12 mouse cellular contexts compared by ENCODE assay signal in genomic region chr4:102871274-102871673, GRCm38 (mm10).
"Had no signal": no experiment of that assay in that cellular context is flagged by ENCODE, and none has a peak within 500 bp of the region (broad histone marks: within the 10 kb centered on the region; RNA-seq: fewer than 3 reads in every experiment).

No protein-coding gene starts in this region.

- H3K27me3 ChIP-seq: limb, embryonic 13.5 days; neural tube, embryonic 15.5 days had no signal

- H3K4me1 ChIP-seq: limb, embryonic 13.5 days; neural tube, embryonic 15.5 days had no signal

- H3K4me2 ChIP-seq: limb, embryonic 13.5 days; neural tube, embryonic 15.5 days had no signal

- H3K9ac ChIP-seq: limb, embryonic 13.5 days; liver, embryonic 14.5 days; neural tube, embryonic 15.5 days had no signal

- H3K9me3 ChIP-seq: limb, embryonic 13.5 days; neural tube, embryonic 15.5 days had no signal

- H3K27ac ChIP-seq: kidney, postnatal 0 days; limb, embryonic 13.5 days; liver, embryonic 14.5 days; neural tube, embryonic 15.5 days had no signal

- H3K4me3 ChIP-seq: limb, embryonic 13.5 days; myocyte; neural tube, embryonic 15.5 days had no signal

- DNase-seq: kidney, adult 9 months; kidney, postnatal 36 days; left cerebral cortex, postnatal 4 days; lung, adult 18-20 months; right cerebral cortex, adult 18-20 months; right cerebral cortex, postnatal 25 days; thymus, postnatal 36 days had no signal
